Mouse (Mus musculus): ENCODE data around the gene Hoxd4. TPM values are rescaled to one million over a fixed set of nuclear protein-coding genes. Genes with fewer than 3 reads are reported as not detected.

Gene Hoxd4
- polyA plus RNA-seq, 1 experiment, result 2.4 TPM

GRCm38 (mm10) chr2:74677106-74677505 is 34.6 kb upstream of the Hoxd4 start:
- no peak for DNase-seq (ENCODE audit: low read depth, low spot score)
- WGBS, result 64% methylated on average over 2 of the region's 2 CpGs

DNA sequence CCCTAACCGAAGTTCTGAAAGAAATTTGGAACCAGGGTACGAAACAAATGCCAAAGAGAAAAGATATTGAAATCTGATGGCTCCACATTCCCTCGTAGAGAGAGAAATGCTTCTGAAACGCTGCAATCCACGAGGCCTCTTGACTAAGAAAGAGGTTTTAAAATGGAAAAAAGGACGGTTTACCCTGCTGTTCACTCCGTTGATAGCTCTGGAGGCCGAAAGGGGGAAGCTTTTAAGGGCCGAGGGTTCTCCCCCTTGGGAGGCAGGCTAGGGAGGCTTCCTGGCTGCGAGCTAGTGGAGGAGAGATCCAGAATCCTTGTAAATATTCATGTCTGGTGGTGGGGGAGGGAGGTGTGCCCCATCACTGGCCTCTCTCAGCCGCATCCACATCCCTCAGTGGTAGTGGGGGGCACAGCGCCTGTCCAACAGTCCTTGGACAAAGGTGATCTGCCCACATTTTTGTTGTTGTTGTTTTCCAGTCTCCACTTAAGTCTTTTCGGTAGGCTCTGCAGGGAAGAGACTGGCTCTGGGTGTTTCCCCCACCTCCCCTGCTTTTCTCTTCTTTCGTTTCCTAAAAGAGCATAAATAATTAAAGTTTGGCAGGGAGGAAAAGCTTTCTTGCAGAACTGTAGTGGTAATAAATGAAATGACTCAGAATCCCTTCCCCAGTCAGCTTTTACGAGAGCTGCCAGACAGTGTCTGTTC is 32.7 kb upstream of the Hoxd4 start, which contains the start of gene Hoxd11:
Gene Hoxd11 (plus strand): TSS at position 667 of the 705 bp plus-strand sequence.
- no peak for DNase-seq (ENCODE audit: low read depth, low spot score)
- 9% methylated on average over 15 of the region's 15 CpGs for WGBS

DNA sequence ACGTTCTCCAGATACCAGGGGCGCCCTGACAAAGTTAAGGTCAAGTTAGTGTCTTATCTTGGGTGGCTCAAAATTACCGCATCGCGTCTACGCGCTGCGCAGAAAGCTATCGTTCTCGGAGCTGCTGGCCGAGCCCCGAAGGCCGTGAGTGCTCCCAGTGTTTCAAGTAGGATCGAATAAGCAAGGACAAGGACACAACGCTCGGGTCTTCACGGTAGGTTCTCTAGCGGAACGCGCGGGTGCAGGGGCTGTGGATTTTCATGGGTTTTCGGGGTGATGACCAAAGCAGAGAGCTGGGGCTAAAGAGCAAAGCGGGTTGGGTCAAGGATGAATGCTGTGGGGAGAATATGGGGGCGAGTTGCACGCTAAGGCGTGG is 32.1 kb upstream of the Hoxd4 start:
- DNase-seq (ENCODE audit: low read depth, low spot score), result no peak
- WGBS, result 4% methylated on average over 26 of the region's 26 CpGs

- no peak for DNase-seq (ENCODE audit: low read depth, low spot score)
Measured at GRCm38 (mm10) chr2:74679980-74680379, 31.7 kb upstream of the Hoxd4 start.

GRCm38 (mm10) chr2:74680561-74681398 is 30.9 kb upstream of the Hoxd4 start:
- no peak for DNase-seq (ENCODE audit: low read depth, low spot score)
- WGBS, result 21% methylated on average over 21 of the region's 21 CpGs

More at GRCm38 (mm10) chr2:74679980-74680379, 31.7 kb upstream of the Hoxd4 start:
- WGBS, result 8% methylated on average over 23 of the region's 23 CpGs

GRCm38 (mm10) chr2:74681594-74682531 is 29.9 kb upstream of the Hoxd4 start:
- no peak for DNase-seq (ENCODE audit: low read depth, low spot score)
- 4% methylated on average over 78 of the region's 78 CpGs for WGBS

DNA sequence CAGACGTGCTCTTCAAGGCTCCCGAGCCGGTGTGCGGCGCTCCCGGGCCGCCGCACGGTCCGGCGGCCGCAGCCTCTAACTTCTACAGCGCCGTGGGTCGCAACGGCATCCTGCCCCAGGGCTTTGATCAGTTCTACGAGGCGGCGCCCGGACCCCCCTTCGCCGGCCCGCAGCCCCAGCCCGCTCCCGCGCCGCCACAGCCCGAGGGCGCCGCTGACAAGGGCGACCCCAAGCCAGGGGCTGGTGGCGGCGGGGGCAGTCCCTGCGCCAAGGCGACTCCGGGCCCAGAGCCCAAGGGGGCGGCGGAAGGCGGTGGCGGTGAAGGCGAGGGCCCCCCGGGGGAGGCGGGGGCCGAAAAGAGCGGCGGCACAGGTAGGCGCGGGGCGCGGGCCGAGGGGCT is 28.9 kb upstream of the Hoxd4 start:
- no peak for DNase-seq (ENCODE audit: low read depth, low spot score)
- WGBS, result 3% methylated on average over 51 of the region's 51 CpGs

DNA sequence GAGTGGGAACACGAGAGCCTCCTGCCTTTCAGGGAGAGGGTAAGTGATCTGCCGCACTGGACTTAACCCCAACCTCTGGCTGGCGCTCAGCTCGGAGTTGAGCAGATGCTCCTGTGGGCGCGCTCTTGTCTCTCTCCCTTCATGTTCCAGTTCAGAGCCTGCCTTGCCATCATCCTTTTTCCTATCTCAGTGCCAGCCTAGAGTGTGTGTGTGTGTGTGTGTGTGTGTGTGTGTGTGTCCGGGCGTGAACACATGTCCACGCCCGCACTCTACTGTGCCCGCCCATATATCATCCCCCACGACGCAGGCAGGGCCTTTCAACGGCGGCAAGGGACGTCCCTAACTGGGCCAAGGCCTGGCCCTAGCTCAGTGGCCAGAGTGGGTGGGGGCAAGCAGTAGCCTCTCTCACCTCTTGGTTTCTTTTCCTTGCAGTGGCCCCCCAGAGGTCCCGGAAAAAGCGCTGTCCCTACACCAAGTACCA is 28.2 kb upstream of the Hoxd4 start:
- DNase-seq (ENCODE audit: low read depth, low spot score), result no peak

GRCm38 (mm10) chr2:74684106-74684505 is 27.6 kb upstream of the Hoxd4 start:
- WGBS, result 30% methylated on average over 12 of the region's 12 CpGs
- no peak for DNase-seq (ENCODE audit: low read depth, low spot score)

More for the DNA sequence above, 28.2 kb upstream of the Hoxd4 start:
- 4% methylated on average over 18 of the region's 18 CpGs for WGBS

GRCm38 (mm10) chr2:74685059-74685603 is 26.6 kb upstream of the Hoxd4 start:
- WGBS, result 48% methylated on average over 4 of the region's 4 CpGs
- DNase-seq (ENCODE audit: low read depth, low spot score), result no peak

GRCm38 (mm10) chr2:74686301-74686987 is 25.3 kb upstream of the Hoxd4 start:
- WGBS, result 12% methylated on average over 17 of the region's 17 CpGs
- no peak for DNase-seq (ENCODE audit: low read depth, low spot score)

DNA sequence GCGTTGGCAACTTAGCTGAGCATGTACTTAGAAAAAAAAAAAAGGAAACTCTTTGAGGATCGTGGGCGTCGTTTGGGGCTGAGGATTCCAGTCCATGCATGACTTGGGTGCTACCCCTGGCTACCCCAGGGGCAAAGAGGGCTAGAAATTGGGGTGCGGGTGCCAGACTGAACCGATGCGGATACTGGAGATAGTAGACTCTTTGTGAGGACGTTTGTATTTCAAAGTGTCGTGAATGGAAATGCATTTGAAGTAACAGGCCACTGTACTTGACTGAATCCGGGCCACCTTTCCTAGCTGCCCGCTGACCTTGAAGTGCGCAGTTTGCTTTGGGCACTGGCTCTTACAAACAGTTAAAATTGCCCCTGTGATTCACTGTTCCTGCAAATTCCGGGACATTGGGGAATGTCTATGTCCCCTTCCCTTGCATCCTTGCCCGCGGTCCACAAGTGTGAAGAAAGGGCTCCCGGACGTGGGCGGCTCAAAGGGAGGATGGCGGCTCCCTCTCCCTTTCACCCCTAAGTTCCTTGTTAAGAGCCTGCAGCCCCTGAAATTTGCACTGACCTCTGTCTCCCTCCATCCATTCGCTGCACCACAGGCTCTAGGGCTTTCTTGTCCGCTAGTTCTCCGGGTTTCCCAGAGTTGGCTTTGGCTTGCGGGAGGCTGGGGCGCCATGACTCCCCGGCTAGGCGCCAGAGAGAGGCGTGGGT is 24.6 kb upstream of the Hoxd4 start:
- WGBS, result 11% methylated on average over 27 of the region's 27 CpGs

GRCm38 (mm10) chr2:74687698-74688555 is 23.8 kb upstream of the Hoxd4 start:
- 13% methylated on average over 31 of the region's 31 CpGs for WGBS
- no peak for DNase-seq (ENCODE audit: low read depth, low spot score)

More for the DNA sequence above, 24.6 kb upstream of the Hoxd4 start:
- no peak for DNase-seq (ENCODE audit: low read depth, low spot score)

DNA sequence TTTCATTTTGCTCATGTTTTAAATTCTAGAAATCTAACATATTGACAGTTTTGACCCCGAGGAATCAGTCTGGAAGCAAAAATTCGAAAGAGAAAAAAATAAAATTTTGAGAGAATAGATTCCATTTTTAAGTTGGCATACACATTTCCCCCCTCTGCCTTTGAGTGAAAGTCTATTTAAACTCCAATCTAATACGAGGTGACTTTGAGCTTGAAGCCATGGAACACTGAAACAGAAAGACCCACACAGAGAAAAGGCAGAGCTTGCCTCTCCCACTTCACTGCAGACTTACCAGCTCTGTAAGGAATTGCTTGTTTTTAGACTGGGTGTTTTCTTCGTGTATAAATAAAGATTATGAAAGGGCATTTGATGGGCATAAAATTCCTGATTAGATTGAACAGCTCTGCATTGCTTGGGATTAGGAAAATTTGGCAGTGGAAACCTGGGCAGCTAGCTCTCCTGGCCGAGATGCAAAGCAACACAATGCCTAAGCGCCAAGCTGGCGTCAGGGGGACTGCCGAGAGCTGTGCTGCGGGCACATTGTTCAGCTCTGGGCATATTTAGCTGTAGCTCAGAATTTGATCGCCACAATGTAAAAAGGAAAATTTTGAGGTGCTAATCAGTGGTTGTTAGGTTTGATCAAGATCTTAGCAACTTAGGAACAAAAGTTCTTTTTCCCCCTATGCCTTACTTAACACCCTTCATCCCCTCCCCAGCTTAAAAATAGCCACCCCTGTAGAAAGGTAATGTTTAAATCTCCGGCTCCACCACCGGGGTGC is 22.7 kb upstream of the Hoxd4 start:
- WGBS, result 23% methylated on average over 12 of the region's 12 CpGs
- no peak for DNase-seq (ENCODE audit: low read depth, low spot score)

GRCm38 (mm10) chr2:74689574-74690337 is 22.0 kb upstream of the Hoxd4 start:
- no peak for DNase-seq (ENCODE audit: low read depth, low spot score)
- WGBS, result 7% methylated on average over 24 of the region's 24 CpGs

DNA sequence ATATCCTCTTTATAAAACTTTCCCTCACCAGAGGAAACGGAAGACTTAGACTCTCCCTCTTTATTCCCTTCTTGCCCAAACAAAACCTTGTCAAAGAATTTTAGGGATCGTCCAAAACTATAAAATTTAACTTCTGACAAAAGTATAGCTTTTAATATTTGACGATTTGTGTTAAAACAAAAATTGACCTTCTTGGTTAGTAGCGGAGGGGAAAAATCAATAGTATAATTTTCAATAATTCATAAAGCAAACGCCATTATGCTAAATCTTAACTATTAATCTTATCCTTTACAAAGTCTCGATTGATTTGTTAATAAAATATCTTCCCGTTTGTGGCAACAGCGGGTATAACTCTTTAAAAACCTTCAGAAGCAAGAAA is 21.4 kb upstream of the Hoxd4 start:
- 23% methylated on average over 8 of the region's 8 CpGs for WGBS
- DNase-seq (ENCODE audit: low read depth, low spot score), result no peak
